Mouse (Mus musculus) olfactory bulb, adult 2 months (tissue): ENCODE measurements around the gene Tnfrsf22. TPM values are rescaled to one million over a fixed set of nuclear protein-coding genes. Genes with fewer than 3 reads are reported as not detected.
"Not testable (repeated sequence)": the region's sequence is repeated elsewhere in the genome, so short reads cannot be mapped to it uniquely, and the experiment has no call there.

Experiments used
- H3K27ac ChIP-seq: fragments of 200-500 bp; 2 replicates; pipeline ENCODE4 v1.5.1; 2012; ENCODE audit warnings: low read depth, low read length; ENCODE audit not compliant: insufficient read depth
- H3K4me1 ChIP-seq: fragments of 200-500 bp; 2 replicates; pipeline ENCODE4 v1.6.1; 2012; ENCODE audit warnings: low read length; ENCODE audit not compliant: control insufficient read depth, insufficient read depth
- H3K4me3 ChIP-seq: fragments of 200-500 bp; 2 replicates; pipeline ENCODE4 v1.5.1; 2012; ENCODE audit warnings: mild to moderate bottlenecking, low read depth, low read length, moderate library complexity; ENCODE audit not compliant: insufficient read depth
- CTCF ChIP-seq: fragments of 200-500 bp; IDR thresholded peaks from 2 replicates; pipeline ENCODE4 v1.5.1; 2012; ENCODE audit warnings: low read depth, mild to moderate bottlenecking, low read length, moderate library complexity; ENCODE audit not compliant: insufficient read depth
- POLR2A ChIP-seq: fragments of 200-500 bp; IDR thresholded peaks from 2 replicates; pipeline ENCODE4 v1.6.1; 2012; ENCODE audit warnings: mild to moderate bottlenecking, low read depth, low read length, moderate library complexity; ENCODE audit not compliant: insufficient read depth
- WGBS: fragments of 180-500 bp; shearing (Covaris S2); methylation state at CpG from one replicate; pipeline ENCODE4 v1.1.7; 2018; 5-methylcytosine and 5-hydroxymethylcytosine counted together
- polyA plus RNA-seq: library from polyadenylated mRNA; stranded (reverse); fragments of >200 nt; gene quantifications from 2 replicates; pipeline ENCODE4 v1.2.4, GENCODE M21; 2012; ENCODE audit warnings: low replicate concordance; ENCODE audit not compliant: missing spikeins, insufficient read depth, insufficient read length

The Tnfrsf22 gene
- polyA plus RNA-seq, 1 experiment: not detected

GRCm38 (mm10) chr7:143685359-143686067 is 36.1 kb upstream of the Tnfrsf22 start, which contains the start of gene Tnfrsf23:
Gene Tnfrsf23 (minus strand): TSS chr7:143685872.
- TF ChIP-seq POLR2A (no peak), CTCF (no peak)
- WGBS: 3% methylated on average over 35 of the region's 35 CpGs
- Histone ChIP-seq H3K27ac (no peak within 1 kb of the TSS), H3K4me1 (peaks cover 7% of the 10 kb centered on the region), H3K4me3 (peak within 1 kb of the TSS; percentile 33)

GRCm38 (mm10) chr7:143684569-143684968 is 35.1 kb upstream of the Tnfrsf22 start:
- 85% methylated on average over 1 of the region's 2 CpGs for WGBS
- not testable (repeated sequence) for H3K4me1 ChIP-seq, H3K27ac ChIP-seq, H3K4me3 ChIP-seq

- no peak overlapping the region for H3K27ac ChIP-seq
- peaks cover 7% of the 10 kb centered on the region for H3K4me1 ChIP-seq
- no peak for TF ChIP-seq POLR2A
- TF ChIP-seq CTCF: no peak
- no peak overlapping the region for H3K4me3 ChIP-seq
- 93% methylated on average over 1 of the region's 1 CpGs for WGBS
These were observed 32.1 kb upstream of the Tnfrsf22 start for GRCm38 (mm10) chr7:143681566-143681965.

DNA sequence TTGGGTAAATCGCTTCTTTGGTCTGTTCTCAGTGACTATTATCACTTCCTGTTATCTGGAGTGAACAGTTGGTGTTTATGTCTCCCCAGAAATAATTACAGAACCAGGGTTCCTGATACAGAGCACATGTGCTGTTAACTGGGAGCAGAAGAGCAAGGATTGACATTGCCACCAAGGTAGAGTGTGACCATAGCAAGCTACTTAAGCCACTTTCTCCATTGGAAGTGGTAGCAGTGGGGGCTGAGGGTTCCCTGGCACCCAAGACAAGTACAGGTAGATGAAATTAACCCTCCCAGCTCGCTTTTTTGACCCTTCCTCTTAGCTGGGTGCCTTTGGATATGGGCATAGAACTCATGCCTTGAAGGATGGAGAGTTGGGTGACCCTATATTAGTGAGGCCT is 31.4 kb upstream of the Tnfrsf22 start:
- not testable (repeated sequence) for H3K4me3 ChIP-seq, H3K4me1 ChIP-seq, H3K27ac ChIP-seq
- 66% methylated on average over 2 of the region's 2 CpGs for WGBS

DNA sequence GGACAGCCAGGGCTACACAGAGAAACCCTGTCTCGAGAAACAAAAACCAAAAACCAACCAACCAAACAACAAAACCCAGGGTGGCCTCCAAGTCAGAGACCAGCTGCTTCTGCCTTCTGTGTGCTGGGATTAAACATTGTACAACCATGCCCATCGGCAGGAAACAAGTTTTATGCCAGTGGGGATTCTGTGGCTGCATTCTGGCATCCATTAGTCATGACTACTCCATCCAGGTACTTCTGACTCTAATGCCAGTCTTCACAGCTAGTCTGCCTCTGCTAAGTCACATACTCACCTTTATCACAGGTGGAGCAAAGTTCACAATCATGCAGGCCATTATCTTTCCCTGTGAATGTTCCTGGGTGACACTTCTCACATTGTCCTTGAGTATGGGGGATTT is 30.2 kb upstream of the Tnfrsf22 start:
- WGBS: 85% methylated on average over 2 of the region's 2 CpGs
- H3K27ac ChIP-seq, H3K4me3 ChIP-seq, H3K4me1 ChIP-seq: not testable (repeated sequence)

- H3K27ac ChIP-seq: no peak overlapping the region
- no peaks in the 10 kb centered on the region for H3K4me1 ChIP-seq
- TF ChIP-seq POLR2A (no peak), CTCF (no peak)
- H3K4me3 ChIP-seq: no peak overlapping the region
These were observed 17.2 kb upstream of the Tnfrsf22 start for GRCm38 (mm10) chr7:143666427-143667311.

- H3K4me1 ChIP-seq: no peaks in the 10 kb centered on the region
These were observed 14.0 kb upstream of the Tnfrsf22 start for GRCm38 (mm10) chr7:143663470-143663869.

GRCm38 (mm10) chr7:143660797-143661196 is 11.3 kb upstream of the Tnfrsf22 start:
- no peaks in the 10 kb centered on the region for H3K4me1 ChIP-seq
- TF ChIP-seq POLR2A: no peak
- no peak for TF ChIP-seq CTCF
- H3K27ac ChIP-seq: no peak overlapping the region
- H3K4me3 ChIP-seq: no peak overlapping the region

More at GRCm38 (mm10) chr7:143663470-143663869, 14.0 kb upstream of the Tnfrsf22 start:
- Histone ChIP-seq H3K4me3 (no peak overlapping the region), H3K27ac (no peak overlapping the region)
- WGBS: 69% methylated on average over 2 of the region's 2 CpGs
- no peak for TF ChIP-seq POLR2A
- TF ChIP-seq CTCF: no peak

DNA sequence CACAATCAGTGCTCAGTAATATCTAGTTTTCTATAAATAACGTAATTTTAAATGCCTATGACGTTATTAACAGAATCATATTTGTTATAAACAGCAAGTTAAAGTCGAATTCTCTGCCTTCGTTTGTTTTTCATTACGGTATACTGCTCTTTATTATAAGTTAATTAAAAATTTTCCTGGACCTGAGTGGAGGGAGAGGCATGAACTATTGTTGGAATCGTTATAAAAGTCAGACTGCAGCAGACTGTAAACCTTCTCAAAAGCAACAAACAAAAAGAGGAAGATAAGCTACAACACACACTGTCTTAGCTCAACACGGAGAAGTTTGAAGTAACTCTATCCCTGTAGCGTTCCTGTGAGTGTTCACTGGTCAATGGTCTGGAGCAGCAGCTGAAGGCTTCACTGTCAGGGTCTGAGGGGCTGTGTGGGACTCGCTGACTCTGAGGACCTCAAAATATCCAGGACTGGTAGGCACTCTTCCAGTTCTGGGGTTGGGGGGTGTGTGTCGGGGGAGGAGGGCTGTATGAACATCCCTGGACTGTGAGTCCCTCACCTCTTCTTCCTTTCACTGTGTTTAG is 397 bp upstream of the Tnfrsf22 start:
- H3K4me1 ChIP-seq, H3K27ac ChIP-seq, H3K4me3 ChIP-seq: not testable (repeated sequence)
- 39% methylated on average over 10 of the region's 10 CpGs for WGBS

- 97% methylated on average over 2 of the region's 2 CpGs for WGBS
- not testable (repeated sequence) for H3K4me1 ChIP-seq
These were observed 5.5 kb downstream of the Tnfrsf22 start for GRCm38 (mm10) chr7:143643949-143644348.

More at GRCm38 (mm10) chr7:143643949-143644348, 5.5 kb downstream of the Tnfrsf22 start:
- H3K4me3 ChIP-seq, H3K27ac ChIP-seq: not testable (repeated sequence)
